Mouse (Mus musculus) embryonic facial prominence, embryonic 14.5 days (tissue): ENCODE measurements around the gene Olfr33. TPM values are rescaled to one million over a fixed set of nuclear protein-coding genes. Genes with fewer than 3 reads are reported as not detected.

Experiments used
- ATAC-seq: fragments of 200-750 bp; cut with Nextera tagmentation; 2 replicates; pipeline ENCODE4 v1.8.0; 2017; ENCODE audit warnings: low read depth, moderate number of reproducible peaks, moderate TSS enrichment
- DNase-seq: peaks from one replicate; pipeline ENCODE4 v3.0.0-alpha.2; 2015; ENCODE audit warnings: low spot score
- H3K27ac ChIP-seq: fragments of 300-500 bp; sonication (generic); replicated peaks from 2 replicates; pipeline ENCODE4 v1.5.1; 2014; ENCODE audit warnings: low read depth, mild to moderate bottlenecking, low read length, moderate library complexity
- H3K27me3 ChIP-seq: fragments of 300-500 bp; sonication (generic); replicated peaks from 2 replicates; pipeline ENCODE4 v1.6.1; 2014; ENCODE audit warnings: low read length; ENCODE audit not compliant: control insufficient read depth, insufficient read depth
- H3K36me3 ChIP-seq: fragments of 300-500 bp; sonication (generic); 2 replicates; pipeline ENCODE4 v1.6.1; 2014; ENCODE audit warnings: low read length, mixed read lengths; ENCODE audit not compliant: control insufficient read depth, insufficient read depth
- H3K4me1 ChIP-seq: fragments of 300-500 bp; sonication (generic); 2 replicates; pipeline ENCODE4 v1.6.1; 2014; ENCODE audit warnings: antibody characterized with exemption, low read length; ENCODE audit not compliant: control insufficient read depth, insufficient read depth
- H3K4me2 ChIP-seq: fragments of 300-500 bp; sonication (generic); 2 replicates; pipeline ENCODE4 v1.6.1; 2014; ENCODE audit warnings: low read depth, mild to moderate bottlenecking, low read length, moderate library complexity, mixed read lengths
- H3K4me3 ChIP-seq: fragments of 300-500 bp; sonication (generic); 2 replicates; pipeline ENCODE4 v1.5.1; 2014; ENCODE audit warnings: low read depth, mild to moderate bottlenecking, low read length
- H3K9ac ChIP-seq: fragments of 300-500 bp; sonication (generic); 2 replicates; pipeline ENCODE4 v1.6.1; 2014; ENCODE audit warnings: low read depth, mild to moderate bottlenecking, low read length, moderate library complexity, mixed read lengths
- H3K9me3 ChIP-seq: fragments of 300-500 bp; sonication (generic); 2 replicates; pipeline ENCODE4 v1.6.1; 2016; ENCODE audit warnings: low read length; ENCODE audit not compliant: control insufficient read depth
- WGBS: fragments of 180-500 bp; shearing (Covaris S2); extraction: QIAGEN DNeasy Blood & Tissue Kit; methylation state at CpG from one replicate; pipeline ENCODE4 v1.1.7; 2014; 5-methylcytosine and 5-hydroxymethylcytosine counted together
- polyA plus RNA-seq: library from polyadenylated mRNA; unstranded; fragments of >200 nt; fragmentation: Nextera tagmentation; extraction: Ambion mirVana; gene quantifications from 2 replicates; pipeline ENCODE4 v1.2.1, GENCODE M21; 2014

The Olfr33 gene
- polyA plus RNA-seq: not detected in 2 replicates

GRCm38 (mm10) chr7:102718970-102719369 is at the start of gene Olfr33:
Olfr33 (minus strand) TSS chr7:102719070.
- no peak within 1 kb of the TSS for H3K4me2 ChIP-seq
- no peak within 1 kb of the TSS for H3K27ac ChIP-seq
- no peak within 1 kb of the TSS for H3K9ac ChIP-seq
- H3K4me3 ChIP-seq: no peak within 1 kb of the TSS
- H3K9me3 ChIP-seq: no peaks in the 10 kb centered on the region
- no peaks in the 10 kb centered on the region for H3K4me1 ChIP-seq
- WGBS: 23% methylated on average over 1 of the region's 1 CpGs
- H3K27me3 ChIP-seq: no peaks in the 10 kb centered on the region
- ATAC-seq (no peak), DNase-seq (no peak)
- H3K36me3 ChIP-seq: no peaks in the 10 kb centered on the region

GRCm38 (mm10) chr7:102759266-102759665 is 40.4 kb upstream of the Olfr33 start, which contains the start of the genes Olfr560 and Olfr78:
Olfr560 (minus strand) TSS chr7:102759366.
Olfr78 (minus strand) TSS chr7:102759471.
- ATAC-seq (no peak), DNase-seq (no peak)
- no peak within 1 kb of the TSS for H3K4me2 ChIP-seq
- no peak within 1 kb of the TSS for H3K27ac ChIP-seq
- no peaks in the 10 kb centered on the region for H3K4me1 ChIP-seq
- H3K4me3 ChIP-seq: no peak within 1 kb of the TSS
- no peaks in the 10 kb centered on the region for H3K27me3 ChIP-seq
- no peaks in the 10 kb centered on the region for H3K36me3 ChIP-seq
- H3K9ac ChIP-seq: no peak within 1 kb of the TSS
- no peaks in the 10 kb centered on the region for H3K9me3 ChIP-seq
- WGBS: 60% methylated on average over 4 of the region's 4 CpGs

GRCm38 (mm10) chr7:102752086-102752485 is 33.2 kb upstream of the Olfr33 start:
- ATAC-seq (no peak), DNase-seq (no peak)
- H3K9me3 ChIP-seq: no peaks in the 10 kb centered on the region
- no peak overlapping the region for H3K9ac ChIP-seq
- WGBS: 13% methylated on average over 1 of the region's 1 CpGs
- H3K36me3 ChIP-seq: no peaks in the 10 kb centered on the region
- no peaks in the 10 kb centered on the region for H3K4me1 ChIP-seq
- no peak overlapping the region for H3K27ac ChIP-seq
- H3K4me3 ChIP-seq: no peak overlapping the region
- H3K4me2 ChIP-seq: no peak overlapping the region
- no peaks in the 10 kb centered on the region for H3K27me3 ChIP-seq

GRCm38 (mm10) chr7:102737705-102738104 is 18.8 kb upstream of the Olfr33 start:
- no peak overlapping the region for H3K4me2 ChIP-seq
- no peaks in the 10 kb centered on the region for H3K27me3 ChIP-seq
- DNase-seq: peak; percentile 3
- no peak overlapping the region for H3K9ac ChIP-seq
- ATAC-seq: no peak
- H3K36me3 ChIP-seq: no peaks in the 10 kb centered on the region
- H3K4me1 ChIP-seq: no peaks in the 10 kb centered on the region
- no peak overlapping the region for H3K27ac ChIP-seq
- WGBS: 47% methylated on average over 2 of the region's 2 CpGs
- H3K9me3 ChIP-seq: no peaks in the 10 kb centered on the region
- H3K4me3 ChIP-seq: no peak overlapping the region

- DNase-seq (no peak), ATAC-seq (no peak)
- Histone ChIP-seq H3K9ac (no peak overlapping the region), H3K4me1 (no peaks in the 10 kb centered on the region), H3K36me3 (no peaks in the 10 kb centered on the region), H3K4me3 (no peak overlapping the region), H3K4me2 (no peak overlapping the region), H3K9me3 (no peaks in the 10 kb centered on the region), H3K27me3 (no peaks in the 10 kb centered on the region), H3K27ac (no peak overlapping the region)
- 42% methylated on average over 1 of the region's 1 CpGs for WGBS
Measured at GRCm38 (mm10) chr7:102733793-102734192, 14.9 kb upstream of the Olfr33 start.

GRCm38 (mm10) chr7:102727391-102727790 is 8.5 kb upstream of the Olfr33 start, which contains the start of gene Olfr559:
Olfr559 (minus strand) TSS chr7:102727491.
- Histone ChIP-seq H3K27ac (no peak within 1 kb of the TSS), H3K9ac (no peak within 1 kb of the TSS)
- no peak for ATAC-seq

GRCm38 (mm10) chr7:102701915-102702314 is 17.0 kb downstream of the Olfr33 start, which contains the start of gene Olfr558:
Olfr558 (plus strand) TSS chr7:102702215.
- Histone ChIP-seq H3K9ac (no peak within 1 kb of the TSS), H3K27me3 (no peaks in the 10 kb centered on the region), H3K4me3 (no peak within 1 kb of the TSS), H3K4me2 (no peak within 1 kb of the TSS), H3K4me1 (no peaks in the 10 kb centered on the region), H3K9me3 (no peaks in the 10 kb centered on the region), H3K36me3 (no peaks in the 10 kb centered on the region), H3K27ac (no peak within 1 kb of the TSS)
- ATAC-seq (no peak), DNase-seq (no peak)

More at GRCm38 (mm10) chr7:102727391-102727790, 8.5 kb upstream of the Olfr33 start, which contains the start of gene Olfr559:
- H3K36me3 ChIP-seq: no peaks in the 10 kb centered on the region
- no peak within 1 kb of the TSS for H3K4me3 ChIP-seq
- DNase-seq: no peak
- H3K4me1 ChIP-seq: no peaks in the 10 kb centered on the region
- no peaks in the 10 kb centered on the region for H3K9me3 ChIP-seq
- H3K4me2 ChIP-seq: no peak within 1 kb of the TSS
- H3K27me3 ChIP-seq: no peaks in the 10 kb centered on the region

GRCm38 (mm10) chr7:102698461-102698860 is 20.4 kb downstream of the Olfr33 start:
- Histone ChIP-seq H3K9me3 (no peaks in the 10 kb centered on the region), H3K9ac (no peak overlapping the region), H3K4me1 (no peaks in the 10 kb centered on the region), H3K4me2 (no peak overlapping the region), H3K36me3 (no peaks in the 10 kb centered on the region), H3K27me3 (no peaks in the 10 kb centered on the region), H3K27ac (no peak overlapping the region), H3K4me3 (no peak overlapping the region)
- no peak for ATAC-seq
- 86% methylated on average over 7 of the region's 7 CpGs for WGBS
- DNase-seq: no peak

- no peak within 1 kb of the TSS for H3K4me2 ChIP-seq
- no peaks in the 10 kb centered on the region for H3K27me3 ChIP-seq
- ATAC-seq (no peak), DNase-seq (no peak)
- H3K9me3 ChIP-seq: no peaks in the 10 kb centered on the region
- H3K4me1 ChIP-seq: no peaks in the 10 kb centered on the region
- H3K36me3 ChIP-seq: no peaks in the 10 kb centered on the region
- H3K9ac ChIP-seq: no peak within 1 kb of the TSS
- H3K4me3 ChIP-seq: no peak within 1 kb of the TSS
- 78% methylated on average over 5 of the region's 5 CpGs for WGBS
- H3K27ac ChIP-seq: no peak within 1 kb of the TSS
Measured at GRCm38 (mm10) chr7:102695358-102696125, 23.3 kb downstream of the Olfr33 start, which contains the start of gene Olfr557. Olfr557 (plus strand) TSS chr7:102695910.
